Mouse (Mus musculus) bone marrow, adult 2 months (tissue): ENCODE results near the gene Tnfsf15.

Source experiments
- CTCF ChIP-seq: fragments of 200-500 bp; IDR thresholded peaks from 2 replicates; pipeline ENCODE4 v1.5.1; 2011; ENCODE audit warnings: low read length, control low read depth; ENCODE audit not compliant: control insufficient read depth, insufficient read depth
- POLR2A ChIP-seq: fragments of 200-500 bp; IDR thresholded peaks from 2 replicates; pipeline ENCODE4 v1.6.1; 2011; ENCODE audit warnings: low read depth, mild to moderate bottlenecking, control low read depth, low read length, borderline replicate concordance; ENCODE audit not compliant: control insufficient read depth

DNA sequence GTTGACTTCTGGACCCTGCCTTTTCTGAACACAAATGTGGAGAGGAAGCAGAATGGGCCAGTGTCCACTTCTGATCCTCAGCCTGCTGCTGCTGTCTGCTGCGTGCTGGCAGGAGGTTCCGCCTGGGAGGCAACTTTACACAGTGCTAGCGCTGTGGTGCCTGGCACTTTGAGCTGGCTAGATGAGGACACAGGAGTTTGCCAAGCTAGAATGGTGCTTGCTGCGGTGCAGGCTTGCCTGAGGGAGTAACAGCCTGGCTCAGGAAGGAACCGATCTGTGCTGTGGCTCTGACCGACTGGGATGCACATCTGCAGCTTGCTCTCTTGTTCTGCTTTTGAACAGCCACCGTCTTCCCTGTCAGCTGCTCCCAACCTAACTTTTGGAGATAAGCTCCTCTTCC is 5.4 kb downstream of the Tnfsf15 start:
- no peak for TF ChIP-seq POLR2A
- TF ChIP-seq CTCF: no peak
